Mouse (Mus musculus) cerebellum, postnatal 4 days (tissue): ENCODE measurements around the gene Itga5.

Source experiments
- DNase-seq, 2 experiments: peaks; one replicate each; pipeline ENCODE4 v3.0.0; 2022; ENCODE audit warnings: low spot score in 2 of 2, mixed read lengths in 1 of 2

The Itga5 gene

GRCm38 (mm10) chr15:103313495-103314095 is 53.0 kb downstream of the Itga5 start:
- peak in 1 of 2 experiments; percentile 55 for DNase-seq

- DNase-seq = no peak
Measured at GRCm38 (mm10) chr15:103310365-103310910, 56.1 kb downstream of the Itga5 start, which contains the start of gene Gpr84. Gene Gpr84 (minus strand): TSS chr15:103310612.

- no peak for DNase-seq
Measured at GRCm38 (mm10) chr15:103308876-103309580, 57.5 kb downstream of the Itga5 start.

- DNase-seq = no peak
Measured at GRCm38 (mm10) chr15:103308056-103308875, 58.3 kb downstream of the Itga5 start.

GRCm38 (mm10) chr15:103307125-103307524 is 59.4 kb downstream of the Itga5 start:
- DNase-seq = peak; percentile 89 to 94

GRCm38 (mm10) chr15:103305792-103306645 is 60.5 kb downstream of the Itga5 start:
- no peak for DNase-seq

- DNase-seq = peak; percentile 98 to 99
Measured at GRCm38 (mm10) chr15:103305070-103305678, 61.4 kb downstream of the Itga5 start.

- peak in 1 of 2 experiments; percentile 20 for DNase-seq
Measured at GRCm38 (mm10) chr15:103304616-103304969, 62.0 kb downstream of the Itga5 start.

- DNase-seq = no peak
Measured at GRCm38 (mm10) chr15:103303916-103304615, 62.5 kb downstream of the Itga5 start.

- DNase-seq = no peak
Measured at GRCm38 (mm10) chr15:103302341-103303021, 64.1 kb downstream of the Itga5 start.

GRCm38 (mm10) chr15:103301547-103302340 is 64.8 kb downstream of the Itga5 start:
- DNase-seq = no peak

- DNase-seq = no peak
Measured at GRCm38 (mm10) chr15:103301046-103301445, 65.5 kb downstream of the Itga5 start.

GRCm38 (mm10) chr15:103300560-103300959 is 66.0 kb downstream of the Itga5 start:
- no peak for DNase-seq

- peak in 1 of 2 experiments; percentile 60 for DNase-seq
Measured at GRCm38 (mm10) chr15:103300067-103300471, 66.5 kb downstream of the Itga5 start.

- DNase-seq = no peak
Measured at GRCm38 (mm10) chr15:103299644-103300043, 66.9 kb downstream of the Itga5 start.

GRCm38 (mm10) chr15:103298861-103299616 is 67.5 kb downstream of the Itga5 start:
- DNase-seq = no peak

GRCm38 (mm10) chr15:103298026-103298425 is 68.5 kb downstream of the Itga5 start:
- DNase-seq = no peak

- no peak for DNase-seq
Measured at GRCm38 (mm10) chr15:103297313-103297712, 69.2 kb downstream of the Itga5 start.
